ENCODE assay signal across 9 mouse cellular contexts in genomic region chr11:67657685-67658382, GRCm38 (mm10). TPM values are rescaled to one million over a fixed set of nuclear protein-coding genes. Genes with fewer than 3 reads are reported as not detected.
A peak's percentile ranks its signal among the peaks of the same experiment; 100 is the strongest.
DNase-seq lines count a peak whose midpoint lies in the region; ATAC-seq lines count a peak whose summit lies in the region.
"Had no signal": no experiment of that assay in that cellular context is flagged by ENCODE, and none has a peak within 500 bp of the region (broad histone marks: within the 10 kb centered on the region; RNA-seq: fewer than 3 reads in every experiment).

No protein-coding gene starts in this region.

- DNase-seq in adrenal gland, postnatal 10 days, result peak; percentile 62
- DNase-seq in adrenal gland, adult 8-10 months, result no peak
- peak; percentile 58 for DNase-seq in right cerebral cortex, adult 18-20 months
- no peak for DNase-seq in right cerebral cortex, postnatal 4 days
- DNase-seq in forebrain, embryonic 10.5 days (ENCODE audit: extremely low spot score, low spot score), result peak; percentile 41
- DNase-seq in limb, embryonic 10.5 days (ENCODE audit: low spot score), result peak; percentile 47
- no peak for DNase-seq in MN1 (ENCODE audit: low spot score)

- H3K36me3 ChIP-seq in forebrain, embryonic 10.5 days (replicated peaks), result no peaks in the 10 kb centered on the region
- no peaks in the 10 kb centered on the region for H3K36me3 ChIP-seq in limb, embryonic 10.5 days
- H3K36me3 ChIP-seq in neural tube, embryonic 13.5 days, result no peaks in the 10 kb centered on the region

- H3K4me2 ChIP-seq in neural tube, embryonic 13.5 days, result no peak overlapping the region

- H3K9me3 ChIP-seq in forebrain, embryonic 10.5 days, result no peaks in the 10 kb centered on the region
- no peaks in the 10 kb centered on the region for H3K9me3 ChIP-seq in limb, embryonic 10.5 days (replicated peaks)
- no peaks in the 10 kb centered on the region for H3K9me3 ChIP-seq in neural tube, embryonic 13.5 days

- 47% methylated on average over 11 of the region's 11 CpGs for WGBS in forebrain, embryonic 10.5 days
- 45% methylated on average over 11 of the region's 11 CpGs for WGBS in limb, embryonic 10.5 days
- 46% methylated on average over 11 of the region's 11 CpGs for WGBS in neural tube, embryonic 13.5 days

- no peak overlapping the region for H3K27ac ChIP-seq in forebrain, embryonic 10.5 days
- H3K27ac ChIP-seq in limb, embryonic 10.5 days, result no peak overlapping the region
- no peak overlapping the region; the same call in 1 of the 2 replicates for H3K27ac ChIP-seq in neural tube, embryonic 13.5 days (replicated peaks)

- H3K27me3 ChIP-seq in forebrain, embryonic 10.5 days (ENCODE audit: poor library complexity, severe bottlenecking), result no peaks in the 10 kb centered on the region
- H3K27me3 ChIP-seq in limb, embryonic 10.5 days (ENCODE audit: low read depth, poor library complexity, severe bottlenecking), result no peaks in the 10 kb centered on the region
- H3K27me3 ChIP-seq in neural tube, embryonic 13.5 days, result no peaks in the 10 kb centered on the region

- H3K9ac ChIP-seq in neural tube, embryonic 13.5 days, result no peak overlapping the region

- no peak overlapping the region for H3K4me3 ChIP-seq in forebrain, embryonic 10.5 days
- H3K4me3 ChIP-seq in limb, embryonic 10.5 days, result no peak overlapping the region
- no peak overlapping the region for H3K4me3 ChIP-seq in neural tube, embryonic 13.5 days

- peaks cover 8% of the 10 kb centered on the region for H3K4me1 ChIP-seq in forebrain, embryonic 10.5 days
- peaks cover 10% of the 10 kb centered on the region for H3K4me1 ChIP-seq in limb, embryonic 10.5 days
- H3K4me1 ChIP-seq in neural tube, embryonic 13.5 days (replicated peaks), result peaks cover 3% of the 10 kb centered on the region

- peak; percentile 27; the same call in 1 of the 2 replicates for ATAC-seq in neural tube, embryonic 13.5 days (ENCODE audit: low read depth)

RNA-seq across cellular contexts. Expression of gene Rcvrn, which starts 37.3 kb away (rescaled TPM):
- not detected for total RNA-seq in adrenal gland, postnatal 10 days (2021)
- 1 to 10 TPM in 1 of 4 experiments, not detected in 3; 1.0 TPM for total RNA-seq in adrenal gland, adult 8-10 months (2022)
- polyA plus RNA-seq in forebrain, embryonic 10.5 days (2016; fragmentation: Nextera tagmentation; extraction: Ambion mirVana), result not detected in 2 replicates
- not detected in 2 replicates for polyA plus RNA-seq in limb, embryonic 10.5 days (2016; fragmentation: Nextera tagmentation; extraction: Ambion mirVana)
- not detected in 2 replicates for polyA plus RNA-seq in neural tube, embryonic 13.5 days (2015; fragmentation: Nextera tagmentation; extraction: Ambion mirVana)
- polyA plus RNA-seq: large intestine, adult 2 months had no signal

Comparison
In these comparisons a context has a peak if more than half of its experiments do, and no peak if none do; other contexts are left out.
1. DNase-seq: peak in adrenal gland, postnatal 10 days (single experiment), right cerebral cortex, adult 18-20 months (single experiment), forebrain, embryonic 10.5 days (single experiment) and limb, embryonic 10.5 days (single experiment); none in adrenal gland, adult 8-10 months (single experiment), right cerebral cortex, postnatal 4 days (single experiment) and MN1 (single experiment).